Mouse (Mus musculus): ENCODE data around the gene Rapgef3. TPM values are rescaled to one million over a fixed set of nuclear protein-coding genes. Genes with fewer than 3 reads are reported as not detected.

The Rapgef3 gene
- total and polyA plus RNA-seq, 2 experiments from 2014 or later, result 17.6 to 57.8 TPM

DNA sequence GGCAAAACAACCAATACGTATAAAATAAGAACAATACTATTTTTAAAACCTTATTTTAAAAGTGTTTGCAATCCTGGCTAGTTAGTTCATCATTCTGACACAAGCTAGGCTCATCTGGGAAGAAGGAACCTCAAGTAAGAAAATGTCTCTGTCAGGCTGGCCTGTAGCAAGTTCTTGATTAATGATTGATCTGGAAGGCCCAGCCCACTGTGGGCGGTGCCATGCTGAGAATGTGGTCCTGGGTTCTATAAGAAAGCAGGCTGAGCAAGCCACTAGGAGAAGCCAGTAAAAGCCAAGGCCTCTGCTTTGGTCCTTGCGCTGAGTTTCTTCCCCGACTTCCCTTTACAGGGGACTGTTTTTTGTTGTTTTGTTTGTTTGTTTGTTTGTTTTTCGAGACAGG lies 15.3 kb downstream of the Rapgef3 start:
- Histone ChIP-seq H3K4me2 (ENCODE audit: low read depth, low read length) (no peak overlapping the region), H3K27me3 (ENCODE audit: control insufficient read depth, insufficient read depth, low read length) (no peaks in the 10 kb centered on the region), H3K27ac (ENCODE audit: low read depth) (no peak overlapping the region), H3K4me3 (ENCODE audit: low read depth, low read length) (no peak overlapping the region), H3K9ac (replicated peaks; ENCODE audit: low read depth, low read length) (no peak overlapping the region), H3K36me3 (replicated peaks; ENCODE audit: control insufficient read depth, insufficient read depth, low read length) (peaks cover 18% of the 10 kb centered on the region; the same call in 1 of the 2 replicates), H3K9me3 (replicated peaks; ENCODE audit: control insufficient read depth, low read length) (no peaks in the 10 kb centered on the region), H3K4me1 (ENCODE audit: control insufficient read depth, insufficient read depth) (peaks cover 39% of the 10 kb centered on the region)
- WGBS, result 93% methylated on average over 5 of the region's 5 CpGs
- ATAC-seq (ENCODE audit: insufficient read depth, low read depth) (no peak), DNase-seq (ENCODE audit: low spot score) (no peak)
- TF ChIP-seq EP300 (IDR thresholded peaks at IDR 0.05; ENCODE audit: low read depth), result no peak

DNA sequence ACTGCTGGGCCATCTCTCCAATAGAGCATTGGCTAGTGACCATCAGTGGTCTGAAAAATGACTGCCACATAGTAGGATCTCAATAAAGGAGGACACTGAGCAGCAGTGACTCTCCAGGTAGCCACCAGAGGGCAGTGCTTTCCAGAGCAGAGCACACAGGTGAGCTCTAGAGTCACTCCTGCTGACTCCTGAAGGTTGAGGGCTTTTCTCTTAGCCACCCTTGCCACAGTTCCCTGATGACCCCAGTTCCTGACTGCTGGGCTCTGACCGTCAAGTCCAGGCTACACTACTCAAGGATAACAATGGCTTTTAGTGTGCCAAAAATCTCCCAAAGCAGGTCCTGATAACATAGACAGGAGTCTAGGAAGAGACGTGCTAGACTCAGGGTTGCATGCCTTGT lies 16.1 kb downstream of the Rapgef3 start:
- peak; percentile 37 for TF ChIP-seq CTCF (IDR thresholded peaks at IDR 0.05; ENCODE audit: low read depth)
- no peak for TF ChIP-seq EP300 (IDR thresholded peaks at IDR 0.05; ENCODE audit: low read depth)
- no peak for DNase-seq (ENCODE audit: low spot score)
- no peak overlapping the region for H3K4me3 ChIP-seq (ENCODE audit: low read depth, low read length)
- WGBS, result 34% methylated on average over 2 of the region's 2 CpGs
- H3K27ac ChIP-seq (ENCODE audit: low read depth), result 0 out of 2 replicates have a peak overlapping the region, but pooled peaks have one; percentile 31
- no peak overlapping the region for H3K9ac ChIP-seq (replicated peaks; ENCODE audit: low read depth, low read length)
- no peak for ATAC-seq (ENCODE audit: insufficient read depth, low read depth)
- no peak overlapping the region for H3K4me2 ChIP-seq (ENCODE audit: low read depth, low read length)
- peaks cover 39% of the 10 kb centered on the region for H3K4me1 ChIP-seq (ENCODE audit: control insufficient read depth, insufficient read depth)
- no peaks in the 10 kb centered on the region for H3K9me3 ChIP-seq (replicated peaks; ENCODE audit: control insufficient read depth, low read length)
- peaks cover 17% of the 10 kb centered on the region for H3K36me3 ChIP-seq (replicated peaks; ENCODE audit: control insufficient read depth, insufficient read depth, low read length)
- no peaks in the 10 kb centered on the region for H3K27me3 ChIP-seq (ENCODE audit: control insufficient read depth, insufficient read depth, low read length)

DNA sequence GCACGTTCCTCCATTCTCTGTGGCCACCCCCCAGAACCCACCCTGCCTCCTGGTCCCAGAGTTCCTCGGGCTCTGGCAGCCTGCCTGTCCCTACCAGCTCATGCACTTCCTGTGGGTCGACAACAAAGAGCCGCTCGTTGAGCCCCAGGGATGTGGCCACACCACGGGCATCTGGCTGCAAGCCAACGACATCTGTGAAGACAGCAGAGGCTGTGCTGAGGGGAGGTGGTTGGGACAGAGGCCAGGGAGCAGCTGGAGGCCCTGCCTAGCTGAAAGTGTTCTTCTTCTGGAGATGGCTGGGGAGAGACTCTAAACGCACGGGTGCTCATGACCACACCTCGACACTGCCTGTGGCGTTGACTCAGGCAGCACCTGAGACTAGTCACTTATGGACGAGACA lies 17.1 kb downstream of the Rapgef3 start:
- WGBS, result 3% methylated on average over 12 of the region's 12 CpGs
- peak; percentile 72 for DNase-seq (ENCODE audit: low spot score)
- TF ChIP-seq EP300 (IDR thresholded peaks at IDR 0.05; ENCODE audit: low read depth) (no peak), CTCF (IDR thresholded peaks at IDR 0.05; ENCODE audit: low read depth) (no peak)

DNA sequence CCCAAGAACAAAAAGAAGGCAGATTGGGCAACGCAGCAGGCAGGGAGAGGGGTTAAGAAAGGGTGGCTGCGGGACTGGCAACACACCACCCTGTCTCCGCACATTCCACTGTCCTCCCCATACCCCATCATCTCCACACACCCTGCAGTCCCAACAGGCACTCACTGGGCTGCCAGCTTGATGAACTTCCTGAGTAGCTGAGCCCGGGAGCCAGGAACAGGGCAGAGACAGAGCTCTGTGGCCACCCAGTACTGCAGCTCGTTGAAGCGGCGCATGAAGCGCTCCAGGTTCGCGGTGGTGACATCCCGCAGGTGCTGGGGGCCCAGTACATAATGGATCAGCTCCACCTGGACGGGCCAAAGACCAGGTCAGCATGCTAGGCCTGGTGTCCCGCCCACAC lies 17.9 kb downstream of the Rapgef3 start:
- Histone ChIP-seq H3K4me1 (ENCODE audit: control insufficient read depth, insufficient read depth) (peaks cover 43% of the 10 kb centered on the region), H3K9ac (replicated peaks; ENCODE audit: low read depth, low read length) (no peak overlapping the region), H3K27me3 (ENCODE audit: control insufficient read depth, insufficient read depth, low read length) (no peaks in the 10 kb centered on the region), H3K36me3 (replicated peaks; ENCODE audit: control insufficient read depth, insufficient read depth, low read length) (peaks cover 12% of the 10 kb centered on the region), H3K27ac (ENCODE audit: low read depth) (no peak overlapping the region), H3K4me2 (ENCODE audit: low read depth, low read length) (peak overlapping the region; percentile 2; the same call in 1 of the 2 replicates), H3K9me3 (replicated peaks; ENCODE audit: control insufficient read depth, low read length) (no peaks in the 10 kb centered on the region), H3K4me3 (ENCODE audit: low read depth, low read length) (no peak overlapping the region)
- 79% methylated on average over 13 of the region's 13 CpGs for WGBS
- ATAC-seq (ENCODE audit: insufficient read depth, low read depth) (no peak), DNase-seq (ENCODE audit: low spot score) (no peak)
- TF ChIP-seq CTCF (IDR thresholded peaks at IDR 0.05; ENCODE audit: low read depth), result no peak
- no peak for TF ChIP-seq EP300 (IDR thresholded peaks at IDR 0.05; ENCODE audit: low read depth)

More for the DNA sequence above, 17.1 kb downstream of the Rapgef3 start:
- H3K27me3 ChIP-seq (ENCODE audit: control insufficient read depth, insufficient read depth, low read length), result no peaks in the 10 kb centered on the region
- H3K4me1 ChIP-seq (ENCODE audit: control insufficient read depth, insufficient read depth), result peaks cover 40% of the 10 kb centered on the region
- H3K9ac ChIP-seq (replicated peaks; ENCODE audit: low read depth, low read length), result no peak overlapping the region
- peak; percentile 82 for ATAC-seq (ENCODE audit: insufficient read depth, low read depth)
- no peak overlapping the region; the same call in 1 of the 2 replicates for H3K4me2 ChIP-seq (ENCODE audit: low read depth, low read length)
- H3K4me3 ChIP-seq (ENCODE audit: low read depth, low read length), result no peak overlapping the region
- H3K9me3 ChIP-seq (replicated peaks; ENCODE audit: control insufficient read depth, low read length), result no peaks in the 10 kb centered on the region
- H3K27ac ChIP-seq (ENCODE audit: low read depth), result peak overlapping the region; percentile 28; the same call in 1 of the 2 replicates
- peaks cover 12% of the 10 kb centered on the region for H3K36me3 ChIP-seq (replicated peaks; ENCODE audit: control insufficient read depth, insufficient read depth, low read length)

DNA sequence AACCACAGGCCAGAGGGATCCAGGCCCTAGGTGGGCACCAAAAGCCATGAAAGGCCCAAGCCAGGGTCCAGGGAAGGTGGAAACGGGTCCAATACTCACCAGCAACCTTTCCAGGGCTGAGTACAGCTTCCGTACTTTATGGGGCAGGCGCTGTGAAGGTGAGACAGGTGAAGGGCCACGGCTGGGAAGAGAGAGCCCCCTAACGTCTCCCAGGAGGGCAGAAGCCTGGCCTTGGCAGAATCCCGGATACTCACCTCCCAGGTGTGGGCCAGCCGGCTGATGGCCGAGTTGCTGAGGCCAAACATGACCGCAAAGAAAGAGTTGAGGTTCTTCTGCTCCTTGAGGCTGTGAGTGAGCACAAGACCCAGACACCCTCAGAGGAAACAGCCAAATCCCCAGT lies 18.4 kb downstream of the Rapgef3 start:
- H3K9me3 ChIP-seq (replicated peaks; ENCODE audit: control insufficient read depth, low read length), result no peaks in the 10 kb centered on the region
- 95% methylated on average over 9 of the region's 9 CpGs for WGBS
- peak overlapping the region; percentile 2; the same call in 1 of the 2 replicates for H3K4me2 ChIP-seq (ENCODE audit: low read depth, low read length)
- H3K4me3 ChIP-seq (ENCODE audit: low read depth, low read length), result no peak overlapping the region
- peaks cover 38% of the 10 kb centered on the region for H3K4me1 ChIP-seq (ENCODE audit: control insufficient read depth, insufficient read depth)
- peaks cover 12% of the 10 kb centered on the region for H3K36me3 ChIP-seq (replicated peaks; ENCODE audit: control insufficient read depth, insufficient read depth, low read length)
- DNase-seq (ENCODE audit: low spot score) (no peak), ATAC-seq (ENCODE audit: insufficient read depth, low read depth) (no peak)
- H3K9ac ChIP-seq (replicated peaks; ENCODE audit: low read depth, low read length), result no peak overlapping the region; the same call in 1 of the 2 replicates
- H3K27me3 ChIP-seq (ENCODE audit: control insufficient read depth, insufficient read depth, low read length), result no peaks in the 10 kb centered on the region
- TF ChIP-seq EP300 (IDR thresholded peaks at IDR 0.05; ENCODE audit: low read depth) (no peak), CTCF (IDR thresholded peaks at IDR 0.05; ENCODE audit: low read depth) (no peak)
- no peak overlapping the region for H3K27ac ChIP-seq (ENCODE audit: low read depth)

DNA sequence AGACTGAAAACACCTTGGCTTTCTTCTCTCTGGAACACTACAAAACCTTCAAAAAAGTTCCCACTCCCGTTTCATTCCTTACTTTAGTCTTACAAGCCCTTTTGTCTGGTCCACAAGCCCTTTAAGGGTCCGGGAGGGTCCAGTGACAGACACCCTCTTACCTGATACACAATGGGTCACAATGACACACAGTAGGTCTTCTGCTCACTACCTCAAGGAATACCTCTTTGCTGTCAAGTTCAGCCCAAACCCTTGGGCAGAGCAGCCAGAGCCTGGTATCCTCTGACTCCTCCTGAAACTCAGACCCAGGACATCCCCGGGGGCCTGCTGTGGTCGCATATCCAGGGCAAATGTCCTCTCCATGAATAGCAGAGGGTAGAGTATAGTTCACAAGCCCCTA lies 18.8 kb downstream of the Rapgef3 start:
- ATAC-seq (ENCODE audit: insufficient read depth, low read depth), result no peak
- no peak for TF ChIP-seq CTCF (IDR thresholded peaks at IDR 0.05; ENCODE audit: low read depth)
- no peak for TF ChIP-seq EP300 (IDR thresholded peaks at IDR 0.05; ENCODE audit: low read depth)
- peaks cover 12% of the 10 kb centered on the region for H3K36me3 ChIP-seq (replicated peaks; ENCODE audit: control insufficient read depth, insufficient read depth, low read length)
- WGBS, result 86% methylated on average over 4 of the region's 4 CpGs
- H3K27ac ChIP-seq (ENCODE audit: low read depth), result peak overlapping the region; percentile 22; the same call in 1 of the 2 replicates
- H3K9ac ChIP-seq (replicated peaks; ENCODE audit: low read depth, low read length), result no peak overlapping the region
- H3K9me3 ChIP-seq (replicated peaks; ENCODE audit: control insufficient read depth, low read length), result no peaks in the 10 kb centered on the region
- no peaks in the 10 kb centered on the region for H3K27me3 ChIP-seq (ENCODE audit: control insufficient read depth, insufficient read depth, low read length)
- no peak for DNase-seq (ENCODE audit: low spot score)
- H3K4me3 ChIP-seq (ENCODE audit: low read depth, low read length), result no peak overlapping the region
- peak overlapping the region; percentile 2; the same call in 1 of the 2 replicates for H3K4me2 ChIP-seq (ENCODE audit: low read depth, low read length)
- peaks cover 34% of the 10 kb centered on the region for H3K4me1 ChIP-seq (ENCODE audit: control insufficient read depth, insufficient read depth)

Data from heart, postnatal 0 days (tissue).